Mouse (Mus musculus) myocyte (in vitro differentiated cells): ENCODE data around the gene Fkbp1a. TPM values are rescaled to one million over a fixed set of nuclear protein-coding genes. Genes with fewer than 3 reads are reported as not detected.

ENCODE experiments used
- H3K27me3 ChIP-seq: one replicate; pipeline ENCODE4 v1.6.1; 2011; ENCODE audit not compliant: control insufficient read depth, insufficient read depth, insufficient read length
- H3K36me3 ChIP-seq: one replicate; pipeline ENCODE4 v1.6.1; 2011; ENCODE audit not compliant: control insufficient read depth, insufficient read depth
- H3K4me2 ChIP-seq: one replicate; pipeline ENCODE4 v1.6.1; 2011; ENCODE audit warnings: low read depth, control low read depth
- H3K4me3 ChIP-seq: one replicate; pipeline ENCODE4 v1.5.1; 2011; ENCODE audit warnings: mild to moderate bottlenecking, control low read depth, moderate library complexity
- H3K79me2 ChIP-seq: one replicate; pipeline ENCODE4 v1.6.1; 2011; ENCODE audit not compliant: control insufficient read depth, insufficient read depth
- H3ac ChIP-seq: one replicate; pipeline ENCODE4 v1.6.1; 2011; ENCODE audit not compliant: control insufficient read depth, insufficient read length
- CEBPB ChIP-seq: IDR thresholded peaks from 2 replicates; pipeline ENCODE4 v1.6.1; 2011; ENCODE audit warnings: mild to moderate bottlenecking, moderate library complexity; ENCODE audit not compliant: poor library complexity, insufficient read depth, severe bottlenecking
- E2F4 ChIP-seq: IDR thresholded peaks from one replicate; pipeline ENCODE4 v1.6.1; 2011; ENCODE audit warnings: mild to moderate bottlenecking, control low read depth, moderate library complexity; ENCODE audit not compliant: insufficient read depth
- MAX ChIP-seq: IDR thresholded peaks from one replicate; pipeline ENCODE4 v1.6.1; 2011; ENCODE audit warnings: low read depth, mild to moderate bottlenecking, control low read depth
- MYOD1 ChIP-seq, 3 experiments: IDR thresholded peaks; one replicate each; pipeline ENCODE4 v1.6.1; 2011; ENCODE audit warnings: control low read depth in 2 of 3, low read depth in 2 of 3, mild to moderate bottlenecking in 2 of 3, moderate library complexity in 1 of 3; ENCODE audit not compliant: insufficient read length in 2 of 3, control insufficient read depth in 1 of 3
- MYOG ChIP-seq, 3 experiments: IDR thresholded peaks; one replicate each; pipeline ENCODE4 v1.6.1; 2011; ENCODE audit warnings: control low read depth in 2 of 3, low read depth in 2 of 3, mild to moderate bottlenecking in 2 of 3; ENCODE audit not compliant: insufficient read length in 2 of 3, control insufficient read depth in 1 of 3, insufficient read depth in 1 of 3
- POLR2A ChIP-seq: IDR thresholded peaks from one replicate; pipeline ENCODE4 v1.6.1; 2011; ENCODE audit warnings: low read depth, mild to moderate bottlenecking, control low read depth, moderate library complexity; ENCODE audit not compliant: insufficient read length
- POLR2AphosphoS2 ChIP-seq: IDR thresholded peaks from one replicate; pipeline ENCODE4 v1.6.1; 2011; ENCODE audit warnings: low read depth, control low read depth; ENCODE audit not compliant: insufficient read length
- REST ChIP-seq: IDR thresholded peaks from one replicate; pipeline ENCODE4 v1.6.1; 2011; ENCODE audit warnings: mild to moderate bottlenecking, control low read depth, moderate library complexity; ENCODE audit not compliant: insufficient read depth, insufficient read length
- SRF ChIP-seq: IDR thresholded peaks from one replicate; pipeline ENCODE4 v1.6.1; 2011; ENCODE audit warnings: low read depth; ENCODE audit not compliant: control insufficient read depth, insufficient read length
- TCF12 ChIP-seq: IDR thresholded peaks from one replicate; pipeline ENCODE4 v1.6.1; 2011; ENCODE audit warnings: mild to moderate bottlenecking, control low read depth; ENCODE audit not compliant: poor library complexity, insufficient read depth, severe bottlenecking
- TCF3 ChIP-seq: IDR thresholded peaks from one replicate; pipeline ENCODE4 v1.6.1; 2011; ENCODE audit warnings: low read depth, control low read depth; ENCODE audit not compliant: insufficient read length
- USF1 ChIP-seq: IDR thresholded peaks from one replicate; pipeline ENCODE4 v1.6.1; 2011; ENCODE audit warnings: low read depth, mild to moderate bottlenecking, control low read depth, moderate library complexity
- polyA plus RNA-seq: library from polyadenylated mRNA; unstranded; fragments of >200 nt; fragmentation: generic; extraction: Trizol; gene quantifications from one replicate; pipeline ENCODE4 v1.2.1, GENCODE M21; 2012; ENCODE audit warnings: missing spikeins

The Fkbp1a gene
- polyA plus RNA-seq, 1 experiment = 389 TPM

DNA sequence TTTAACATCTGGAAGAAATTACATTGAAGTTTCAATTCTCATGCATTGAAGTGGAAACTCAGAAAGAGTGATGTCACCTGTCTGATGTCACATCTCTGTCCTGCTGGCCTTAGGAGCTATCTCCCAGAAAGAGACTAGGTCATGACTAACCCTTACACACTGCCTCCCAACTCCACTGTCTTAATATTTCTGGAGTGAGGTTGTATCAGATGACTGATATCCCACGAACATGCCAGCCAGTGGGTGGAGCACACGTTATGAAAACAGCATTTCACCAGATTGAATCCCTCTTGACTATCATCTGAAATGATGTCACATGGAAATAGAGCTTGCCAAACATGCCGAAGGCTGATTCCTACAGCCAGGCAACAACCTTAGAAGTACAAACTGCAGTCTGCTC is 22.7 kb downstream of the Fkbp1a start:
- Histone ChIP-seq H3K79me2 (no peaks in the 10 kb centered on the region), H3K4me2 (no peak overlapping the region), H3ac (no peak overlapping the region), H3K27me3 (no peaks in the 10 kb centered on the region), H3K4me3 (no peak overlapping the region), H3K36me3 (peaks cover 46% of the 10 kb centered on the region)
- TF ChIP-seq POLR2AphosphoS2 (no peak), SRF (no peak), E2F4 (no peak), TCF3 (no peak), MYOG (IDR thresholded peaks at IDR 0.05; ENCODE audit: control insufficient read depth in 1 of 3, insufficient read depth in 1 of 3, insufficient read length in 2 of 3, low read depth in 2 of 3) (no peak), TCF12 (no peak), POLR2A (no peak), CEBPB (no peak), REST (no peak), USF1 (no peak), MAX (no peak), MYOD1 (IDR thresholded peaks at IDR 0.05; ENCODE audit: control insufficient read depth in 1 of 3, insufficient read length in 2 of 3, low read depth in 2 of 3) (no peak)

DNA sequence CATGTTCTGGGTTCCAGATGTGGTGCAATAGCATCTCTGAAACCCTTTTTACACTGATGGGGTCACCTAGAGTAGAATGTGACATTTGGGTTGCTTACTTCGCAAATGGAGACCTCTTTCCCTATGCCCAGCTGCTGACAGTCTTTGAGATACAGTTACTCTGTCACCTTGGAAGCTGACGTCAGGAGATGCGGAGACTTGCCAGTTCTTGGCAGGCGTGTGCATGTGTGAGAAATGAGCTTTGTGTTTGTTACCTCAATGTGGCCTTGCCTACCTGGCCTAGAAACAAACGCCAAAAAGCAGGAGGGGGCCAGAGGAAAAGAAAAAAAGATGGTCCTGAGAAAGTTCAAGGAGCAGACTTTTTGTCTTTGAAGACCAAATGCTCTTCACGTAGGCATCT is 24.6 kb downstream of the Fkbp1a start:
- no peak overlapping the region for H3K4me3 ChIP-seq
- H3K4me2 ChIP-seq = no peak overlapping the region
- no peaks in the 10 kb centered on the region for H3K79me2 ChIP-seq
- H3ac ChIP-seq = no peak overlapping the region
- TF ChIP-seq TCF12 (no peak), CEBPB (no peak), USF1 (no peak), TCF3 (no peak), E2F4 (no peak), MAX (no peak), POLR2AphosphoS2 (no peak), POLR2A (no peak), MYOG (IDR thresholded peaks at IDR 0.05; ENCODE audit: control insufficient read depth in 1 of 3, insufficient read depth in 1 of 3, insufficient read length in 2 of 3, low read depth in 2 of 3) (no peak), REST (no peak), MYOD1 (IDR thresholded peaks at IDR 0.05; ENCODE audit: control insufficient read depth in 1 of 3, insufficient read length in 2 of 3, low read depth in 2 of 3) (no peak), SRF (no peak)
- H3K36me3 ChIP-seq = peaks cover 31% of the 10 kb centered on the region
- no peaks in the 10 kb centered on the region for H3K27me3 ChIP-seq

GRCm38 (mm10) chr2:151569452-151569851 is 27.2 kb downstream of the Fkbp1a start:
- H3K79me2 ChIP-seq = no peaks in the 10 kb centered on the region
- TF ChIP-seq TCF12 (no peak), MYOD1 (IDR thresholded peaks at IDR 0.05; ENCODE audit: control insufficient read depth in 1 of 3, insufficient read length in 2 of 3, low read depth in 2 of 3) (no peak), CEBPB (no peak), TCF3 (no peak), E2F4 (no peak), MAX (no peak), USF1 (no peak), SRF (no peak), MYOG (IDR thresholded peaks at IDR 0.05; ENCODE audit: control insufficient read depth in 1 of 3, insufficient read depth in 1 of 3, insufficient read length in 2 of 3, low read depth in 2 of 3) (no peak), REST (no peak), POLR2AphosphoS2 (no peak), POLR2A (no peak)
- no peak overlapping the region for H3K4me3 ChIP-seq
- no peak overlapping the region for H3K4me2 ChIP-seq
- no peaks in the 10 kb centered on the region for H3K27me3 ChIP-seq
- no peak overlapping the region for H3ac ChIP-seq
- peaks cover 8% of the 10 kb centered on the region for H3K36me3 ChIP-seq

DNA sequence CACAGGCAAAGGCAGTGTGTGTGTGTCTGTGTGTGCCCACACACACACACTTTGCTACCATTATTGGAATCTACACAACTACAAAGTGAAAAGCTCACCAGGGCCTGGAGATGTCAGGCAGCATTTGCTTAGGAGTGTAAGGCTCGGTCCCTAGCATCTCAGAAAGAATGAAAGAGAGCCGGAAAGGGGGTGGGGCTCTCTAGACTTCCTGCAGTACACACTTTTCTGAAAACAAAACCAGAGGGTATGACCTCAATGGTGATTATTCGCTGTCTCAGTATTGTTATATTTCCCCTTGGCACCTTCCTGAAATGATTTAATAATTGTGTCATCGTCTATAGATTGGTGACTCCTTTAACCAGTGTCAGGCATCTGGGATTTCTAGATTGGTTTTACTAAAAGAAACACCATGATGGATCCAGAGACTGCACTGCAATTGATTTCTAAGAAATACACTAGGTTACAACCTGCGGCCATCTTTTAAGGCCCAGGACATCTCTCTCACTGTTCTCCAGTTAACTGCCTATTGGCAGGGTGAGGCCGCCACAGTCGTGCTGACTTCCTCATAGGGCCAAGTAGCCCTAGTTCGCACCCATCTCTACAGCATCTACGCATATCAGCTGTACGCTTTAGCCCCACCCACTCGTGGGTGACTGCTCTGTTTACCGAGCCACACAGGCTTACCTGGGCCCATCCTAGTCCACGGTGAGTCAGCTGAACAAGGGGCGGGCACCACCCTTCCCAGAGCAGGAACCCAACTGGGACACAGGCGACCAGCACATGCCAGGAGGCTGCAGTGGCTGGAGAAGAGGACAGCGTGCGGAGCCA is 29.8 kb downstream of the Fkbp1a start, which contains the start of gene Sdcbp2:
Gene Sdcbp2, plus strand, starts transcription at position 750 of the 828 bp plus-strand sequence.
- Histone ChIP-seq H3ac (no peak within 1 kb of the TSS), H3K79me2 (no peaks in the 10 kb centered on the region), H3K4me2 (no peak within 1 kb of the TSS), H3K27me3 (peaks cover 5% of the 10 kb centered on the region), H3K4me3 (no peak within 1 kb of the TSS), H3K36me3 (no peaks in the 10 kb centered on the region)
- TF ChIP-seq MYOD1 (IDR thresholded peaks at IDR 0.05; ENCODE audit: control insufficient read depth in 1 of 3, insufficient read length in 2 of 3, low read depth in 2 of 3) (no peak), POLR2A (no peak), SRF (no peak), POLR2AphosphoS2 (no peak), CEBPB (no peak), REST (no peak), USF1 (no peak), E2F4 (no peak), TCF3 (no peak), MAX (no peak)
